Mouse (Mus musculus): ENCODE measurements around the gene Fmo2. TPM values are rescaled to one million over a fixed set of nuclear protein-coding genes. Genes with fewer than 3 reads are reported as not detected.

Gene Fmo2
- total RNA-seq, 2 experiments from 2014 or later = 7.9 to 11.9 TPM

- DNase-seq = no peak
Measured at GRCm38 (mm10) chr1:162840211-162840610, 58.3 kb downstream of the Fmo2 start.

GRCm38 (mm10) chr1:162838976-162839375 lies 59.5 kb downstream of the Fmo2 start:
- DNase-seq = no peak

GRCm38 (mm10) chr1:162834342-162834741 lies 64.2 kb downstream of the Fmo2 start:
- no peak for DNase-seq

- no peak for DNase-seq
Measured at GRCm38 (mm10) chr1:162832574-162832953, 66.0 kb downstream of the Fmo2 start.

- no peak for DNase-seq
Measured at GRCm38 (mm10) chr1:162831838-162832573, 66.5 kb downstream of the Fmo2 start.

Other genes with a start within 250 kb of the Fmo2 start
- not detected for gene Myocos, start 240.5 kb downstream of the Fmo2 start, total RNA-seq (2021)
- gene Prrc2c, start 158.2 kb downstream of the Fmo2 start, total RNA-seq (2021) = 100 to 1,000 TPM; 137 to 144 TPM
- gene Fmo4, start 84.8 kb downstream of the Fmo2 start, total RNA-seq (2021) = under 1 TPM in 1 of 2 experiments, not detected in 1; 0.55 TPM
- 10 to 100 TPM; 18.7 to 20.9 TPM for gene Fmo1, start 32.1 kb downstream of the Fmo2 start, total RNA-seq (2021)
- gene Fmo6, start 38.8 kb upstream of the Fmo2 start, total RNA-seq (2021) = not detected
- gene Fmo3, start 85.8 kb upstream of the Fmo2 start, total RNA-seq (2021) = not detected
- gene Mroh9, start 186.9 kb upstream of the Fmo2 start, total RNA-seq (2021) = not detected